8 mouse cellular contexts compared by ENCODE assay signal in the genomic region with DNA sequence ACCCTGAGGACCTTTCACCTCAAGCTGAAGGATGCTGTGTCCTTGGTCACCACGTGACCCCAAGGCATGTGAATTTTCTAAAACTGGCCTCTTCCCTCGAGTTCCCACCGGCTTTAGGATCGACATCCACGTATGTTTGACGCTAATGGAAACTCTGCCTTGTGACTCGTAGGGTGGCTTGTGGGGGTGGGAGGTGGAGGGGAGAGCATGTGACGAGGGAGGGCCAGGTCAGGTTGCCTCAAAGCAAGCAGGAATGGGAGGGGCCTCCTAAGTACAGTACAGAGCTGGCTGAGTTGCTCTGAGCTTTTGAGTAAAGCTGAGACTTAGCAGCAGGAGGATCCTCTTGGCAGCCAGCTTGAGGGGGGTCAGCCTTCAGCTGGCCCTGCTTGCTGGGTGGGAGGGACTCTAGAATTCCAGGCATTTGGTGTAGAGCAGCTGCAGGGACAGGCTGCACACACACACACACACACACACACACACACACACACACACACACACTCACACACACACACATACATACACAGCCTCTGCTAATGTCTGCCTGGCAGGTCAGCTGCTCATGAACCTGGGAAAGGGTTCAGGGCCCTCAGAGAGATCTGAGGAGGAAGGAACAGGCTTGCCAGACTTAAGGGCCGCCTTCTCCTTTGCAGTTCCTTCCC.
DNase-seq lines count a peak whose midpoint lies in the region; ATAC-seq and TF ChIP-seq lines count a peak whose summit lies in the region.

No protein-coding gene starts in this region.

- peak; percentile 34 for DNase-seq in midbrain, embryonic 10.5 days (ENCODE audit: low spot score)
- no peak for DNase-seq in midbrain, embryonic 11.5 days (ENCODE audit: low spot score, missing footprints)
- peak; percentile 52 for DNase-seq in lung, postnatal 14 days
- peak; percentile 78 for DNase-seq in yolk sac, embryonic 10.5 days (ENCODE audit: low spot score)
- no peak for DNase-seq in layer of hippocampus, adult 2 months (ENCODE audit: low spot score in 2 of 2)
- DNase-seq in urinary bladder, adult 2 months (ENCODE audit: low spot score), result no peak

- H3K27ac ChIP-seq in midbrain, embryonic 10.5 days (replicated peaks), result peak overlapping the region; percentile 55
- no peak overlapping the region for H3K27ac ChIP-seq in midbrain, embryonic 11.5 days (ENCODE audit: low read depth, low read length)
- H3K27ac ChIP-seq in forebrain, embryonic 12.5 days, result no peak overlapping the region
- peak overlapping the region; percentile 76 for H3K27ac ChIP-seq in intestine, embryonic 16.5 days (ENCODE audit: low read length)
- H3K27ac ChIP-seq in layer of hippocampus, adult 2 months, result no peak overlapping the region

- peaks cover 36% of the 10 kb centered on the region for H3K4me1 ChIP-seq in midbrain, embryonic 10.5 days
- no peaks in the 10 kb centered on the region for H3K4me1 ChIP-seq in midbrain, embryonic 11.5 days (ENCODE audit: control insufficient read depth, insufficient read depth, low read length)
- H3K4me1 ChIP-seq in forebrain, embryonic 12.5 days, result peaks cover 20% of the 10 kb centered on the region
- H3K4me1 ChIP-seq in intestine, embryonic 16.5 days (ENCODE audit: control insufficient read depth, insufficient read depth, low read length), result peaks cover 17% of the 10 kb centered on the region

- no peak overlapping the region for H3K9ac ChIP-seq in midbrain, embryonic 11.5 days (ENCODE audit: low read length)
- H3K9ac ChIP-seq in forebrain, embryonic 12.5 days, result no peak overlapping the region
- H3K9ac ChIP-seq in intestine, embryonic 16.5 days (ENCODE audit: low read depth, low read length), result peak overlapping the region; percentile 27; the same call in 1 of the 2 replicates

- no peaks in the 10 kb centered on the region for H3K9me3 ChIP-seq in midbrain, embryonic 10.5 days (replicated peaks)
- no peaks in the 10 kb centered on the region for H3K9me3 ChIP-seq in midbrain, embryonic 11.5 days (ENCODE audit: control insufficient read depth, low read length)
- no peaks in the 10 kb centered on the region for H3K9me3 ChIP-seq in forebrain, embryonic 12.5 days
- H3K9me3 ChIP-seq in intestine, embryonic 16.5 days (ENCODE audit: control insufficient read depth, low read length), result no peaks in the 10 kb centered on the region

- H3K4me3 ChIP-seq in midbrain, embryonic 10.5 days, result no peak overlapping the region
- H3K4me3 ChIP-seq in midbrain, embryonic 11.5 days (ENCODE audit: low read depth, low read length), result no peak overlapping the region
- no peak overlapping the region for H3K4me3 ChIP-seq in forebrain, embryonic 12.5 days (replicated peaks)
- H3K4me3 ChIP-seq in intestine, embryonic 16.5 days (ENCODE audit: low read length), result no peak overlapping the region
- H3K4me3 ChIP-seq in layer of hippocampus, adult 2 months, result no peak overlapping the region

- WGBS in midbrain, embryonic 10.5 days, result 58% methylated on average over 9 of the region's 9 CpGs
- 61% methylated on average over 9 of the region's 9 CpGs for WGBS in midbrain, embryonic 11.5 days
- 62% methylated on average over 9 of the region's 9 CpGs for WGBS in forebrain, embryonic 12.5 days
- WGBS in intestine, embryonic 16.5 days, result 30% methylated on average over 9 of the region's 9 CpGs

- no peak for TF ChIP-seq CTCF in layer of hippocampus, adult 2 months (conservative IDR thresholded peaks at IDR 0.05)

- H3K36me3 ChIP-seq in midbrain, embryonic 10.5 days, result no peaks in the 10 kb centered on the region
- no peaks in the 10 kb centered on the region for H3K36me3 ChIP-seq in midbrain, embryonic 11.5 days (ENCODE audit: control insufficient read depth, insufficient read depth, low read length)
- no peaks in the 10 kb centered on the region for H3K36me3 ChIP-seq in forebrain, embryonic 12.5 days (replicated peaks)
- H3K36me3 ChIP-seq in intestine, embryonic 16.5 days (ENCODE audit: control insufficient read depth, insufficient read depth, low read length), result no peaks in the 10 kb centered on the region

- no peak for ATAC-seq in midbrain, embryonic 11.5 days (ENCODE audit: low FRiP score)
- peak; percentile 17; the same call in 1 of the 2 replicates for ATAC-seq in forebrain, embryonic 12.5 days (ENCODE audit: low FRiP score)
- ATAC-seq in intestine, embryonic 16.5 days, result peak; percentile 89

- H3K27me3 ChIP-seq in midbrain, embryonic 10.5 days (ENCODE audit: low read depth, poor library complexity, severe bottlenecking), result no peaks in the 10 kb centered on the region
- H3K27me3 ChIP-seq in midbrain, embryonic 11.5 days (ENCODE audit: control insufficient read depth, insufficient read depth, low read length), result no peaks in the 10 kb centered on the region
- no peaks in the 10 kb centered on the region for H3K27me3 ChIP-seq in forebrain, embryonic 12.5 days
- no peaks in the 10 kb centered on the region for H3K27me3 ChIP-seq in intestine, embryonic 16.5 days (replicated peaks; ENCODE audit: control insufficient read depth, insufficient read depth, low read length)

- no peak overlapping the region for H3K4me2 ChIP-seq in midbrain, embryonic 11.5 days
- no peak overlapping the region for H3K4me2 ChIP-seq in forebrain, embryonic 12.5 days
- H3K4me2 ChIP-seq in intestine, embryonic 16.5 days (ENCODE audit: low read depth, low read length), result no peak overlapping the region

Comparison
In these comparisons a context has a peak if more than half of its experiments do, and no peak if none do; other contexts are left out.
1. DNase-seq: peak in midbrain, embryonic 10.5 days (single experiment), lung, postnatal 14 days (single experiment) and yolk sac, embryonic 10.5 days (single experiment); none in midbrain, embryonic 11.5 days (single experiment), layer of hippocampus, adult 2 months (0 of 2) and urinary bladder, adult 2 months (single experiment).
2. H3K27ac ChIP-seq: peak in midbrain, embryonic 10.5 days (single experiment) and intestine, embryonic 16.5 days (single experiment); none in midbrain, embryonic 11.5 days (single experiment), forebrain, embryonic 12.5 days (single experiment) and layer of hippocampus, adult 2 months (single experiment).